Mouse (Mus musculus) cerebellum, postnatal 36 days (tissue): ENCODE measurements around the gene Fcrl1.
A peak's percentile ranks its signal among the peaks of the same experiment; 100 is the strongest.

Experiments
- DNase-seq, 2 experiments: peaks; one replicate each; pipeline ENCODE4 v3.0.0; 2021 to 2022; ENCODE audit warnings: mixed read lengths in 2 of 2

Gene Fcrl1

GRCm38 (mm10) chr3:87411150-87411549, 35.0 kb downstream of the Fcrl1 start:
- DNase-seq = peak; percentile 33 to 44

- no peak for DNase-seq
Measured at GRCm38 (mm10) chr3:87420645-87421044, 44.5 kb downstream of the Fcrl1 start.

GRCm38 (mm10) chr3:87422386-87422910, 46.3 kb downstream of the Fcrl1 start:
- DNase-seq = no peak

- no peak for DNase-seq
Measured at GRCm38 (mm10) chr3:87435479-87435878, 59.3 kb downstream of the Fcrl1 start, which contains the start of gene Fcrl5. Gene Fcrl5, plus strand, starts transcription at chr3:87435773.

- DNase-seq = no peak
Measured at GRCm38 (mm10) chr3:87440586-87440985, 64.4 kb downstream of the Fcrl1 start.

- no peak for DNase-seq
Measured at GRCm38 (mm10) chr3:87443968-87444367, 67.8 kb downstream of the Fcrl1 start.
